Mouse (Mus musculus): ENCODE data around the gene Sox13.
"Not testable (repeated sequence)": the region's sequence is repeated elsewhere in the genome, so short reads cannot be mapped to it uniquely, and the experiment has no call there.

Gene Sox13

DNA sequence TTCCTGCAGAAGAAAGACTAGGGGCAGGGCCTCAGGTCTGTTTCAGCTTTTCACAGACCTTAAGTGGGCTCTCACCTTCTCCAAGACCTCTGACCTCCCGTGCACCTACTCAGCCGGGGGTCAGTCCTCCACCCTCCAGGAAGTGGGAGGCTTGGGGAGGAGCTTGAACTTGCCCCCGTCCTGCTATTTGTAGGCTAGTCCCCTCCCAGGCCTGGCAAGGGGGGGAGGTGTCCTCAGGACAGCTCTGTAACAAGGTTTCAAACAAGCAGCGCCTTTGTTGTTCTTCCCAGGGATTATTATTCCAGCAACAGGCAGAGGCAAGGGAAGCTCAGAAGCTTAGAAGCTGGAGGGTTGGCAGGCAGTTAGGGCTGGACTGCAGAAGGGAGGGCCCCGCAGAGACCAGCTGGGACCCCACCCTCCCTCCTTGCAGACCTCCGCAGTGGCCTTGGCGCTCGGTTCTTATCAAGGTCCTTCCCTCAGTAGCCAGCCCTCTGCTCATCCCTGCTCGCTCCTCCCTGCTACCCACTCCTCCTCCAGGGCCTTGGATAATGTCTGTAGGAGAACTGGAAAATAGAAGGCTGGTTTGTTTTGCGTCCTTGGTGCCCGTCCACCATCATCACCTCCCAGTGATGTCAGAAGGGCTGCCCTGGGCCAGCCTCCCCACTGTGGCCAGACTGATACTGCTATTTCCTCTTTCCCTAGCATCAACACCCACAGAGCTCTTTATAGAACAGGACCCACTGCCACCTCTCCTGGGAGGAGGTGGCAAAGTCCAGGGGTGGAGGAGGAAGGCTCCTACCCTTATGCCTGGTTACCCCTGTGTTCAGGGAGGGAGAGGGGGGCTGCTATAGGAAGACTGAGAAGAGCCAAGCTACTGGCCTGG is 56.3 kb downstream of the Sox13 start:
- DNase-seq (ENCODE audit: low spot score in 2 of 2): no peak

DNA sequence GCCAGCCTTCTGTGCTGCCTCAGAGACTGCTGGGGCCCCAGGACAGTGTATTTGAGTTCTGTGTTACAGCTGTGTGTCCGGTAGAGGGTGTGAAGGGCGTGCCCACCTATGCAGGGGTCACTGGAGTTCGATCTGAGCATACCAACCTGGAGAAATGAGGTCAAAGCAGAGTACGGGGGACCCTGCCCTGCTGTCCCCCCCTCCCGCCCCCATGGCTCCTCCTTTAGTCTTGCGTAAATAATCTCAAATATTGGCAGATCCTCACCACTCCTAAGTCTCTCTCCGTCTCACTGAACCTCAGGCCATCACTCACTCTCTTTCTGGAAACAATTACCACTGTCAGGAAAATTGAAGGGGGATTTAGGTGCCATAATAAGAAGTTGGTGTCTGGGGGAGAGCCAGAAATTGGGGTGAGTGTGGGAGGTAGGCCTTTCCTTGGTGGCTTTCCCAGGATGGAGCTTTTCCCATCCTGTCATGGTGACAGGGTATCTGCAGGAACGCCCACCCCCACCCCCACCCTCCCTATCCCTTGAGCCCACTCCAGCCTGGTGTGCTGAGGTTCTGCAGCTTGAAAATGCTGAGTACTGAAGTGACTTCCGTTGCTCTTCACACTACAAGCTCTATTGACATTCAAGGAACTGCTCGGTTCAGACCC is 57.1 kb downstream of the Sox13 start:
- DNase-seq (ENCODE audit: low spot score in 2 of 2): no peak

DNA sequence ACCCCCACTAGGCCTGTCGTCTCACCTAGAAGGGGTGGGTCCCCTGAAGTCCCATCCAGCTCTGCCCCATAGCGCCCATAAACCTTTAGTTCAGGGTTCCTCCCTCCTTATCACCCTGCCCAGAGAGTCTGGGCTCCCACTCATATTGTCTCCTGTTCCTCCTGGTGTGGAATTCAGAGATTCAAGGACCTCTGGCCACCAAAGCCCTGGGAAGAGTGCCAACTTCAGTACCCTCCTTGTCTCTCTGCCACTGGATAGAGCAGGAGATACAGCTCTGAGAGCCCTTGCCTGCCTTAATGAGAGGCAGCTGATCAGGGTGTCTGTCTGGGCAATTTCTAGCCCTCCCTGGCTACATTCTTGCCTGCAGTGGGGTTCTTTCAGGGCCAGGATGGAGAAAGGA is 59.3 kb downstream of the Sox13 start:
- no peak for DNase-seq (ENCODE audit: low spot score in 2 of 2)

DNA sequence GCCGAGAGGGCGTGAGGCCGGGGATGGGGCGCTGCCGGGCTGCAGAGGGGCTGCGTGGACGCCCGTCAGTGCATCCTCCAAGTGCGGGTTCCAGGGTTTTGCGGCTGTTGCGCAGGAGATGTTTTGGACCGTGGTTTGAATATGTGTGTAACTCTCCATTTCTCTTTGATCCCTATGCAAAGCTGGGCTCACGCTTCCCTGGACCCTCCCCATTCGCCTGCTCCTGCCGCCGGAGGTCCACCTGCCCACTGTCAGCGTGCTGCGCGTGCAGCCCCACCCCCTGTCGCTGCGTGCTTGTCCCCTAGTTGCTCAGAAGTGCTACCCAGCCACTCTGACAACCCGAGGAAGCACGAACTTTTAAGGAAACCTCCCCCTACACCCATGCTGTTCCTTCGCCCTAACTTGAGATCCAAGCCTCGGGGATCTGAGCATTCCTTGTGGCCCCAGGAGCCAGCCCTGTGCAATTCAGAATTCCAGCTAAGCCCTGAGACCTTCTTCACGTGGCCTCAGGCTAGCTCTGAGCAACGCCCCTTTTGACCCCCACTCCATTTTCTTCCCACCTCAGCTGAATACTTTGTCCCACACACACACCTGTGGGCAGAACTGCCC is 60.1 kb downstream of the Sox13 start:
- DNase-seq (ENCODE audit: low spot score in 2 of 2): no peak

DNA sequence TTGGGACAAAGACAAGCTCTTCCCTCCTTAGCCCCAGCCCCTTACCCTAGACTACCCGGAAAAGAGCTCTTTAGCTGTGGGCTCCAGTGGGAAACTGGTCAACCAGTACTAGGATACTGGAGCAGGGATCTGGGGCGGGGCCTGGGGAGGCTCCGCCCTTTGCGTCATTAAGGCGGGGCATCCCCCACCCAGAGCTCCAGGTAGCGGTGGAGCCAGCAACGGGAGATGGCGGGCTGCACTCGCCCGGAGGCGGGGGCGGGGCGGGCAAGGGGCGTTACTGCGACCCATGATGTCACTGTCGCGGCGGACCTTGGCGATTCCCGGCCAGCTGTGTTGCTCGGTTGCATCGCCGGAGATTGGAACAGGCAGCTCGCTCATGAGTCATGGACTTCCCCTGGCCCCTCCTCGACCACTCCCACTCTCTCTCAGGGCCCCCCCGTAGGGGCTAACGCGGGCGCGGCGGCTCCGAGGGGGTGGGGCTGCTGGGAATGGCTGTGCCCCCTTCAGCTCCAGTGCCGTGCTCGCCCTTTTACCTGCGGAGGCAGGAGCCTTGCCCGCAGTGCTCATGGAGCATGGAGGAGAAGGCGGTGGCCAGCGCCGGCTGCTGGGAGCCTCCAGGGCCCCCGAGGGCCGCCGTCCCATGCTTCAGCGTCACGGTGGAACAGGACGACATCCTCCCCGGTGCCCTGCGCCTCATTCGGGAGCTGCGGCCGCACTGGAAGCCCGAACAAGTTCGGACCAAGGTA is 60.7 kb downstream of the Sox13 start, which contains the start of gene Etnk2:
TSS of gene Etnk2 (plus strand) at position 297 of the 746 bp plus-strand sequence.
- peak; percentile 56 to 58 for DNase-seq (ENCODE audit: low spot score in 2 of 2)

DNA sequence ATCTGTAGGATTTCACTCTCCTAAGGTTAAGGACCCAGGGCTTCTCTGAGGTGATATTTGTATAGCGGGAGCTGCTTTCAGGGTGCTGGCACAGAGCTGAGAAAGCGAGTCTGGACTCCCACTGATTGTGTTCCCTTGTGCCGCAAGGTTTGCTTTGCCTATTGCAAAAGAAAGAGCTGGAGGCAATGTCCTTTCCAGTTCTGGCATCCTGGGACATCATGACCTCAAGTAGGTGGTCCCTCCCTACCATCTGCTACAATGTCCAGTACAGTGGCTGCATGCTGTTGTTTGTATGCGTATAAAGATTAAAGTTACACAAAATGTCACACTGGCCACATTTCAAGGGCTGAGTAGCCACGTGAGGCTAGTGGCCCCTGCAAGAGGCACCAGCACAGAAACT is 62.1 kb downstream of the Sox13 start:
- DNase-seq (ENCODE audit: low spot score in 2 of 2): no peak

DNA sequence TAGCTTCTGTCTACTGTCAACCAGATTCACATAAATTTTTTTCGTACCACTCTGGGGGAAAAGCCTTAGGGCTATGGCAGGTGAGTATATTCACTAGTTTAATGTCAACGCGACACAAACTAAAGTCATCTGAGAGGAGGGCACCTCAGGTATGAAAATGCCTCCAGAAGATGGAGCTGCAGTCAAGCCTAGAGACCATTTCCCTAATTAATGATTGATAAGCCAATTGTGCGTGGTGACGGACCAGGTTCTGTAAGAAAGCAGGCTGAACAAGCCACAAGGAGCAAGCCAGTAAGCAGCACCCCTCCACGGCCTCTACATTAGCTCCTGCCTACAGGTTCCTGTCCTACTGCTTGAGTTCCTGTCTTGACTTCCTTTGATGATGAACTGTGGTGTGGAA is 63.2 kb downstream of the Sox13 start:
- DNase-seq (ENCODE audit: low spot score in 2 of 2): no peak

DNA sequence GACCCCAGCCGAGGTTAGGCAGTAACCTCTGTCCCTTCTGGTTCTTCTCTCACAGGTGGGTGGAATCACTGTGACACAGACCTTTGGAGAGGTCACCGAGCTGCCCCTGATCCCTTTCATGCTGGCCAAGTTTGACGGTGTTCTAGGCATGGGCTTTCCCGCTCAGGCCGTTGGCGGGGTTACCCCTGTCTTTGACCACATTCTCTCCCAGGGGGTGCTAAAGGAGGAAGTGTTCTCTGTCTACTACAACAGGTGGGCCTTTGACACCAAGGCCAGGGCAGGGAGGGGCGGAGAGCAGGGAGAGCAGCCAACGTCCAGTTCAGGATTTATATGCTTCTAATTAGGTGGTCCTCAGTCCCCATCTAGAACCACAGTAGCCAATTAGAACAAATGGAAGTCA is 67.8 kb downstream of the Sox13 start:
- no peak for DNase-seq (ENCODE audit: low spot score in 2 of 2)

DNA sequence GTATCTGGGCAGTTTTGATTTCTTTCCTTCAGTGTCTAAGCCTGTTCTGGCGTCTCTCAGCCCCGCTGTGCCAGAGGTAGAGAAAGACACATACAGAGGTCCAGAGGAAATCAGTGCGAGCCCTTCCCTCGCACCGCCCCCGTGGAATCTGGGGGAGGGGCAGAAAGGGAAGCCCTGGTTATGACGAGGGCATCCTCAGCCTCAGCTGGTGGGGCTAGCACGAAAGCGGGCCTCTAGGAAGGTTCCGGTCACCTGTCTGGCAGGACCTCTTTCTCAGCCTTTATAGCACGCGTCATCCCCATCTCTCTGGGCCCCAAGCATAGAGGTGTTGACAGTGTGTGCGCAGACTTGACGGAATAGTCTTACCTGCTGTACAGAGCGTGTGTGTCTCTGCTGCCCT is 68.3 kb downstream of the Sox13 start:
- no peak for DNase-seq (ENCODE audit: low spot score in 2 of 2)

DNA sequence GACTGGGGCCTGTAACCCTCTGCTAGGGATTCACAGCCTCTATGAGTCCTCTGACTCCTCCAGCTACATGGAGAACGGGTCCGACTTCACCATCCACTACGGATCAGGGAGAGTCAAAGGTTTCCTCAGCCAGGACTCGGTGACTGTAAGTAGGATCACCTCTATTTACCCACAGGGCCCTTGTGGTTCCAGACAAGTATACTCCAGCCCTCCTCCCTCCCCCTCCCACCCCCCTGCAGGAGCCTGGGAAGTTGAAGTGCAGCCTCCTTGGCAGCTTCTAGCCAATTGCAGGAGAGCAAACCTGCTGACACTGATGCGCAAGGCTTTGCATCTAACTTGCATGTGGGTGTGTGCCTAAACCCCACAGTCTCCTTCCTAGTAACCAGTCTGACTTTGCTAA is 68.7 kb downstream of the Sox13 start:
- DNase-seq (ENCODE audit: low spot score in 2 of 2): no peak

DNA sequence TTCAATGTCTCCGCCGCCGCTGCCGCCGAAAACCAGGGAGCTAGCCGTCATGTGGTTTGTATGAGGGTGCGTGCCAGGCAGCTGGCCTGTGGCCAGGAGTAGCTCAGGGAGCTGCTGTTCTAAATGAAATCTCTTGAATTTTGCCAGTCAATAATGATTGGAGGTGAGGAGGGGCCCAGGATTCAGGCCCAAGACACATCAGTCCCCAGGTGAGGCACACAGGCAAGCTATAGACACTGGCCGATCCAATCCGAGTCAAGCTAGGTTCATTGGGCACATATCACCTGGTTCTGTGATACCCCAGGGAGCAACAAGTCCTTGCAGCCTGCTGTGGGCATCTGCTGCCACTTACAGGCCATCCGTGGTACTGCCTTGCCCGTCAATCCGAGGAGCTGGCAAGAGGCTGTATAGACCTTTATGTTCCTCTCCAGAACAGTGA is 70.8 kb downstream of the Sox13 start:
- DNase-seq (ENCODE audit: low spot score in 2 of 2): peak; percentile 68 to 81

DNA sequence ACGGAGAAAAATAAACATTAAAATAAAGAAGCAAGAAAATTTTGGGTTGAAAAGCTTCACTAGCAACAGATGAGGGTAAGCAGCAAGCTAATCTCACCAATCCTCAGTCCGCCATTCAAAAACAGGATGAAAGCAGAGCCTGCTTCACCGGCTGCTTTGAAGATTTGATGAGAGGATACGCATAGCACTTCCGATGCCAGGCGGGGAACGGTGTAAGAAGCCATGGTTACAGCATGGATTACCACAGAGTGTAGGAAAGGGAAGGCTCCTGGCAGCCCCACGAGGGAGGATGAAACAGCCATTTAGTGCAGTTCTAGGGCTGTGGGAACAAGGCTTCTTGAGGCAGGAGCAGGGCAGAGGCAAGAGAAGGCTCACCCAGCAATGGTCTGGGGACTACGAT is 72.4 kb downstream of the Sox13 start:
- DNase-seq (ENCODE audit: low spot score in 2 of 2): no peak

DNA sequence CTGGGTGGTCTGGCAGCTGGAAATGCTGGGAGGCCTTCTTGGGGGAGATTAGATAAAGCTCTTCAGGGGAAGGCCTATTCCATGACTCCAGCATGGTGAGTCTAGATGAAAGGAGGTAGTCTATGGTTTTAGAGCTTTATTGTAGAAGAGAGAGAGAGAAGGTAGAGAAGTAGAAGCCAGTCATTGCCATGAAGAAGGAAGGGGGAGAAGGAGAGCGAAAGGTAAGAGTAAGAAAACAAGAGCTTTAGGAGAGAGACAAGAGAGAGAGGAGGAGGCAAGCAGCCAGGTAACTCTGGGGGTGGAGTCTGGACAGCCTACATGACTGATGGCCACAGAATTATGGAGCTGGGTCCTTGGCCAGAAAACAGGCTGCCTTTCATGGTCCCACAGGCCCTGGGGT is 74.0 kb downstream of the Sox13 start, which contains the start of gene Ren1:
TSS of gene Ren1 (plus strand) at position 301 of the 400 bp plus-strand sequence.
- DNase-seq (ENCODE audit: low spot score in 2 of 2): no peak

DNA sequence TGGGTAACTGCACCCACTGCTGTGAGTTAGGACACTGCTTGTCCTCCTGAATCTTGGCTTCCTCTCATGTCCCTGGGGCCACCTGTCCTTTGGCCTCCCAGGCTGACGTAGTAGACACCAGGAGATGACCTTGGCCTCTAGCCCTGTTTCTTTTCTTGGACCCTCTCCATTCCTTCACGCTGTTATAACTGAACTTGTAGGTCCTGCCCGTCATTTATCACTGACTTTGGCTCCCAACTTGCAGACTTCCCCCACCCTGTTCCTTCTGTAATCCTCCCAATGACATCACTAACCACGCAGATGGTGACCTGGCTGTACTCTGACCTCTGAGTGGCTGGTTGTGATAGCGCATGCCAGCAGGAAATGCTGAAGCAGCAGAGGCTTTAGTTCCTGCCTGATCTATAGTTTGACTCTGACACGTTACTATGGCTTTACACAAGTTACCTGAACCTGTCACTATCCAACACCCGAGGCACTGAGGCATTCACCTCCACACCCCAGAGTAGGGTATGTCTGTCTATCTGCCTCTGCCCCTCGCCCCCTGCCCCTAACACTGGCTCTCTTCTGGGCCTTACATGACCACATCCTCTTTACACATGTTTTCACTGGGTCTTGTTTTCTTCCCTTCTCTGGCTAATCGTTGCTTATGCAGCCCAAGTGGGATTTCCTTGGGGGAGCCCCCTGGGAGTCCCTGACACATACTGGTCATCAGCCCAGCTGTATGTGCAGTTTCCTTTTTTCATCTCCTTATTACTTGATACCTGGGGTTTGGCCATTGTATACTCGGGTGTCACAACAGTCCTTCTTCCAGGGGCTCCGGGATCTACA is 76.3 kb downstream of the Sox13 start:
- no peak for DNase-seq (ENCODE audit: low spot score in 2 of 2)

DNA sequence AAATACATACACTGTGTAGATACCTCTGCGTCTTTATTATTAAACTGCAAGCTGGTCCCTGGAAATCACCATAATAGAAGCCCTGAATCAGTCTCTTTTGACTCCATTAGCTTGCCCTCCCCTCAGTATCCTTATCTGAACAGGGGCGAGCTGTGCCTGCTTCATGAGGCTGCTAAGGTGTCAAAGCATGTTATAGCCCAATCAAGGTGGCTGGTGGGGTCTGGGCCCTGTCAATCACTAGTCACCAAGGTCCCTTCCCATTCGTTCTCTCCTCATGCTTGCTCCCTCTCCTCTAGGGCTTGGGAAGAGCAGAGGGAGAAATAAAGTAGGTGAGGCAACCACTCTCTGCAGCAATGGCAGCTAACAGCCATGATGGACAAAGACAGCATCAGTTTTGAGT is 77.0 kb downstream of the Sox13 start:
- no peak for DNase-seq (ENCODE audit: low spot score in 2 of 2)

DNA sequence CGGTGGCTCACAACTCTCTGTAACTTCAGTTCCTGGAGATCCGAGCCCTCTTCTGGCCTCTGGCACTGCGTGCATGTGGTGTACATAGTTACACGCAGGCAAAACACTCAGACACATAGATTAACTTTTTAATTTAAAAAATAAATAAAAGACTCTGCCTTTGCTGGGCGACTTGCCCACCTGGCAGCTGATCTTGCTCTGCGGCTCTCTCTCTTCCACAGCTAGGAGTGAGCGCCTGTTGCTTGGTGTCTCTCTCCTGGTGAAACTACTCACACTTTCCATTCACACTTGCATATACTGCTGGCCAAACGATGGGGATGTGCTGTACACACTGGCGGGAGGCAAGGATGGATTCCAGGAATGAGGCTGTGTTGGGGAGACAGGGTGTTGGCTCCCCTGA is 77.6 kb downstream of the Sox13 start:
- DNase-seq (ENCODE audit: low spot score in 2 of 2): no peak

DNA sequence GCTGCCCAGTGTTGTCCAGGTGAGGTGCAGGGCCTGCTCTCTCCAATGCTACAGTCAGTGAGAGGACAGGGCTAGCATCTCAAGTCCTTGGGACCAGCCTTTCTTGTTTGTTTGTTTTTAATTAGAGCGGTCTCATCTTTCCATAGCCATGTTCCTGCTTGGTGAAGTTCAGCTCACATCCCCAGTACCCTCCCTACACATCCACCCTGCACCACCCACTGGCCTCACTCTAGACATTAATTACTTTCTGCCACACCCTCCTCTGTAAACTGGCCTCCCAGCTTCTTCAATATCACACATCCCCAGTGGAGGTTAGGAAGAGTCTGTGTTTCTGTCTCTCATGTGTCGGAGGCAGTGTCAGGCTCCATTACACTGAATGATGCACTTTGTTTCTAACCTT is 79.8 kb downstream of the Sox13 start:
- no peak for DNase-seq (ENCODE audit: low spot score in 2 of 2)

DNA sequence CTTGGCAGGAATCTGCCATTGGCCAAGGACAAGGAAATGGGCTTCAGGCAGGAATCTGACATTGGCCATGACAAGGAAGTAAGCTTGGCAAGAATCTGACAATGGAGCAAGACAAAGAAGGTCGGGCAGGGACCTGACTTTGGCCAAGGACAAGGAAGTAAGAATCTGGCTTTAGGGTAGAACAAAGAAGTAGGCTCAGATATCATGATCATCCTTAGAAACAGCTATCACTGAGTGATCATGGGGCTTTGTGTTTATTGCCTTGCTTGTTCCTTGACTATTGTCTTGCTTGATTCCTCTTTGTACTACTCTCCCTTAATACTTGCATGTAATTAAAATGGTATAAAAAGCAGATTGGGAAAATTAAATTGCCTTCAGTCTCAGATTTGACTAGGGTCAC is 83.8 kb downstream of the Sox13 start:
- not testable (repeated sequence) for DNase-seq (ENCODE audit: low spot score in 2 of 2)

DNA sequence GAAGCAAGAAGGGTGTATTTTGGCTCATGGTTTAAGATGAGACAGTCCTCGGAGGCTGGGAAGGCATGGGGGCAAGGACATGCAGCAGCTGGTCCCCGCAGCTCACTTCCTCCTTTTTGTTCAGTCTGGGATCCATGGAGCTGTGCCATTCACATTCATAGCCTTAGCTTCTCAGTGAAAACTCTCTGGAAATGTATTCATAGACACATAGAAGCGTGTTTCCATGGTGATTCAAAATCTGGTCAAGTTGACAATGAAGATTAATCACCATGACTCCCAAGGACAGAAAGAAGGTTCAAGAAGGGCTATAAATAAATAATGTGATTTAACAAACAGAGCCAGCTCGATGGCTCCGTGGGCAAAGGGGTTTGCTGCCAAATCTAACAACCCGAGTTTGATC is 90.2 kb downstream of the Sox13 start:
- no peak for DNase-seq (ENCODE audit: low spot score in 2 of 2)

DNA sequence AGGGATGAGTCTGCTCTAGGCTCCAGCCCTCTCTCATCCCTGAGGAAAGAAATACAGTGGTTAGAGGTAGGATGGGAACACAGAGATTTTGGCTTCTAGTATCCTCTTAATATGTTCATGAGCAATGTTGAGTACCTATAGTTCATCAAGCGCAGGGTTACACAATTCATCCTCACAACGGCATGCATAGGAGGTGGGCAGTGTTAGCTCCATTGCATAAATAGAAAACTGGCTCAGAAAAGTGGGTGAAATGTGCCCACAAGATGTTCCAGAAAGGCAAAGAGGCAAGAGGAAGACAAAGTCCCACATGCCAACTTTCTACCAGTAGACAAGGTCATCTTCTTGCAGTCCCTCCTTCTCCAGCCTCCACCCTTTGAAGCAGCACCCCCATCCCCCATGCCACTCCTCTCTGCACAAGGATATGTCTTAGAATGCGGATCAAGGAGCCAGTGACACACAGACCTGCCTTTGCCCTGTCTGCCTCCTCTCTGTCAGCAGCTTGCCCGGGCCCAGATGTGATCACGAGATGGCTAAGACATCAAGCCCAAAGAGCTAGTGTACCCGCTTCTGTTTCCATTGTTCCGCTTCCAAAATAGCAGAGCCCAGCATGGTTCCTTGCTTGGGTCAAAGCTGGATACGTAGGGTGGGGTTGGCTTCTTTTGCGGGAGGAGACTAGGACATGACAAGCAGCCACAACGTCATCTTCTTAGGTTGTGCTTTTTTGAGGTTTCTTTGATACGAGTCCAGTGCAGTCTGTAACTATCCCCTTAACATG is 91.3 kb downstream of the Sox13 start:
- no peak for DNase-seq (ENCODE audit: low spot score in 2 of 2)
